ENCODE assay signal across 7 mouse cellular contexts in the genomic region with DNA sequence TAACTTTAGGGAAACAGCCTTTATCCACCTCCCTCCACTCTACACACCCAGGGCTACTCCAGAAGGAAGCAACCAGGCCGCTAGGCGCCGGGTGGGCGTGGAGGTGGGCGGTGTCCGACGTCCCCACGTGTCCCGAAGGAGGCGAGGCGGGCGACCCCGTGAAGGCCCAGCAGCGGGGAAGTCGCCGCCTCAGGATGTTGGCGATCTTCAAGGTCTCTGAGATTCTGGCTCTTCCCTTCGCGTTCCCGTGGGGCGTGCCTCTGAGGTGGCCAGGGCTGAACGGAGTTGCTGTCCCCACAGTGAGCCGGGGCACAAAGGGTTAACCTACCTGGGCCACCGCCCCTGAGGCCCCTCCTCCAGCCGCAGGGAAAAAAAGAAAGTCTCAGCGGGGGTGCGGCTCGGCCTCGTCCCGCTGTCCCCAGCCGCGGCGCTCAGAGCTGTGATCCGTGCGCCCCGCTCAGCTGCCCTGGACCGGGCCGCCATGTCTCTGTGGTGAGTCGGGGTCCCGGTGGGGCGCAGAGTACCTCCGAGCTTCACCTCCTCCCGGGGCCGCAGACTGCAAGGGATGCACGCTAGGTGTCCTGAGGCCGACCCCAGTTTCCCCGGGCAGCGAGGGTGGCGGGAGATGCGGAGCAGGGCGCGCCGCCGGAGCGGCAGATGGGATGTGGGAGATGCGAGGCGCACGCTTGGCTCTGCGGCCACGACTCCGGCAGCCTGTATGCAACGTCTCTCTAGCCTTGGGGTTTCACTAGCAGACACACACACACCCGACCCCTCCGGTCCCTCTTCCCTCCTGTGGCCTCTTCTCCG. TPM values are rescaled to one million over a fixed set of nuclear protein-coding genes. Genes with fewer than 3 reads are reported as not detected.
A peak's percentile ranks its signal among the peaks of the same experiment; 100 is the strongest.
DNase-seq lines count a peak whose midpoint lies in the region; ATAC-seq and TF ChIP-seq lines count a peak whose summit lies in the region.

No protein-coding gene starts in this region.

- H3K27ac ChIP-seq in forebrain, postnatal 0 days (ENCODE audit: low read depth, low read length): peak overlapping the region; percentile 40; the same call in 1 of the 2 replicates
- no peak overlapping the region; the same call in 1 of the 2 replicates for H3K27ac ChIP-seq in hindbrain, embryonic 16.5 days (ENCODE audit: low read depth, low read length)

- WGBS in forebrain, postnatal 0 days: 1% methylated on average over 56 of the region's 65 CpGs
- under 1% methylated on average over 47 of the region's 65 CpGs for WGBS in hindbrain, embryonic 16.5 days

- TF ChIP-seq CTCF in forebrain, postnatal 0 days (IDR thresholded peaks at IDR 0.05; ENCODE audit: low read depth): peak; percentile 38

- H3K4me3 ChIP-seq in forebrain, postnatal 0 days (ENCODE audit: low read depth, low read length): peak overlapping the region; percentile 66
- H3K4me3 ChIP-seq in hindbrain, embryonic 16.5 days (ENCODE audit: low read length): peak overlapping the region; percentile 55
- peak overlapping the region; percentile 92 for H3K4me3 ChIP-seq in megakaryocyte, embryonic 14.5 days (replicated peaks)

- intact Hi-C loops in left cerebral cortex, postnatal 25 days (cut with DNase I): no loop called here

- H3K4me2 ChIP-seq in forebrain, postnatal 0 days (ENCODE audit: low read depth): peak overlapping the region; percentile 93
- H3K4me2 ChIP-seq in hindbrain, embryonic 16.5 days (ENCODE audit: low read length): peak overlapping the region; percentile 98

- DNase-seq in T-cell, adult 2 months (ENCODE audit: low spot score): peak; percentile 19
- peak; percentile 6 for DNase-seq in cerebellum, adult 11-12 months
- DNase-seq in forebrain, postnatal 0 days: peak; percentile 71
- peak; percentile 42 to 46 for DNase-seq in left cerebral cortex, postnatal 25 days (ENCODE audit: low spot score in 2 of 2)
- peak; percentile 74 for DNase-seq in right cerebral cortex, postnatal 4 days

- H3K36me3 ChIP-seq in forebrain, postnatal 0 days (ENCODE audit: insufficient read depth): no peaks in the 10 kb centered on the region
- H3K36me3 ChIP-seq in hindbrain, embryonic 16.5 days (ENCODE audit: control insufficient read depth, insufficient read depth, low read length): 0 out of 2 replicates have a peak, but pooled peaks cover 3% of the 10 kb centered on the region
- peaks cover 37% of the 10 kb centered on the region for H3K36me3 ChIP-seq in megakaryocyte, embryonic 14.5 days (replicated peaks; ENCODE audit: low read length)

- ATAC-seq in forebrain, postnatal 0 days: peak; percentile 89
- ATAC-seq in hindbrain, embryonic 16.5 days: peak; percentile 88

- no peaks in the 10 kb centered on the region for H3K9me3 ChIP-seq in forebrain, postnatal 0 days (ENCODE audit: low read length)
- no peaks in the 10 kb centered on the region for H3K9me3 ChIP-seq in hindbrain, embryonic 16.5 days (ENCODE audit: control insufficient read depth, low read length)
- H3K9me3 ChIP-seq in megakaryocyte, embryonic 14.5 days: no peaks in the 10 kb centered on the region

- H3K4me1 ChIP-seq in forebrain, postnatal 0 days (ENCODE audit: insufficient read depth): peaks cover 4% of the 10 kb centered on the region; the same call in 1 of the 2 replicates
- peaks cover 4% of the 10 kb centered on the region; the same call in 1 of the 2 replicates for H3K4me1 ChIP-seq in hindbrain, embryonic 16.5 days (ENCODE audit: control insufficient read depth, insufficient read depth, low read depth, low read length)
- peaks cover 96% of the 10 kb centered on the region for H3K4me1 ChIP-seq in megakaryocyte, embryonic 14.5 days

- no peaks in the 10 kb centered on the region for H3K27me3 ChIP-seq in forebrain, postnatal 0 days (ENCODE audit: insufficient read depth, low read length)
- H3K27me3 ChIP-seq in hindbrain, embryonic 16.5 days (replicated peaks; ENCODE audit: control insufficient read depth, insufficient read depth, low read length): peaks cover 14% of the 10 kb centered on the region; the same call in 1 of the 2 replicates
- H3K27me3 ChIP-seq in megakaryocyte, embryonic 14.5 days (replicated peaks): peaks cover 18% of the 10 kb centered on the region

- H3K9ac ChIP-seq in forebrain, postnatal 0 days: peak overlapping the region; percentile 65
- H3K9ac ChIP-seq in hindbrain, embryonic 16.5 days (ENCODE audit: low read depth, low read length): peak overlapping the region; percentile 75

RNA-seq across cellular contexts. Expression of a gene that starts 0.6 kb away (rescaled TPM):
- 10.6 and 11.1 TPM in 2 replicates for total RNA-seq in forebrain, postnatal 0 days (2014; rRNA removed)
- 10.7 and 11.7 TPM in 2 replicates for polyA plus RNA-seq in forebrain, postnatal 0 days (2015; fragmentation: Nextera tagmentation; extraction: Ambion mirVana)
- polyA plus RNA-seq in hindbrain, embryonic 16.5 days (2015; fragmentation: Nextera tagmentation; extraction: Ambion mirVana): 9.9 and 10.6 TPM in 2 replicates
- total RNA-seq in left cerebral cortex, postnatal 25 days (2021): 1 to 10 TPM; 1.2 to 1.4 TPM
- polyA plus RNA-seq in megakaryocyte, embryonic 14.5 days (2012; ENCODE audit: insufficient read depth, low replicate concordance): 3.7 and 8.8 TPM in 2 replicates

RNA-seq across cellular contexts. Expression of a gene that starts 55.9 kb away (rescaled TPM):
- 35.9 and 50.6 TPM in 2 replicates for total RNA-seq in forebrain, postnatal 0 days (2014; rRNA removed)
- 164 and 210 TPM in 2 replicates for polyA plus RNA-seq in forebrain, postnatal 0 days (2015; fragmentation: Nextera tagmentation; extraction: Ambion mirVana)
- 205 and 214 TPM in 2 replicates for polyA plus RNA-seq in hindbrain, embryonic 16.5 days (2015; fragmentation: Nextera tagmentation; extraction: Ambion mirVana)
- 100 to 1,000 TPM; 135 to 136 TPM for total RNA-seq in left cerebral cortex, postnatal 25 days (2021)
- polyA plus RNA-seq in megakaryocyte, embryonic 14.5 days (2012; ENCODE audit: insufficient read depth, low replicate concordance): 70.4 and 932 TPM in 2 replicates

Comparison
In these comparisons a context has a peak if more than half of its experiments do, and no peak if none do; other contexts are left out.
1. DNase-seq: peak in every context shown above with its lines; median percentile 74 in right cerebral cortex, postnatal 4 days; 71 in forebrain, postnatal 0 days; 44 in left cerebral cortex, postnatal 25 days; 19 in T-cell, adult 2 months; 6 in cerebellum, adult 11-12 months.